ENCODE assay signal across 8 mouse cellular contexts in genomic region chr9:65100991-65101685, GRCm38 (mm10). TPM values are rescaled to one million over a fixed set of nuclear protein-coding genes. Genes with fewer than 3 reads are reported as not detected.
DNase-seq lines count a peak whose midpoint lies in the region; ATAC-seq and TF ChIP-seq lines count a peak whose summit lies in the region.

Gene Igdcc4 (plus strand): TSS chr9:65101486.

- no peak for DNase-seq in kidney, adult 2 months
- no peak for DNase-seq in kidney, adult 8-10 months
- peak; percentile 60 for DNase-seq in MN1 (ENCODE audit: low spot score)
- peak; percentile 44 to 58 for DNase-seq in gastrocnemius, postnatal 4 days (ENCODE audit: low spot score in 2 of 2)
- peak in 1 of 2 experiments; percentile 38 for DNase-seq in layer of hippocampus, postnatal 25 days (ENCODE audit: extremely low spot score in 1 of 2, low spot score in 1 of 2)

- peak; percentile 23; the same call in 1 of the 2 replicates for ATAC-seq in midbrain, embryonic 16.5 days
- no peak for ATAC-seq in megakaryocyte-erythroid progenitor cell, adult 5-6 weeks (replicated peaks; ENCODE audit: low FRiP score, low TSS enrichment, poor library complexity, severe bottlenecking)

- no peaks in the 10 kb centered on the region for H3K9me3 ChIP-seq in midbrain, embryonic 16.5 days (replicated peaks; ENCODE audit: control insufficient read depth, low read length, poor library complexity, severe bottlenecking)

- H3K4me2 ChIP-seq in midbrain, embryonic 16.5 days (ENCODE audit: low read length) = peak within 1 kb of the TSS; percentile 94

- H3K27me3 ChIP-seq in kidney, adult 2 months (replicated peaks; ENCODE audit: control insufficient read depth, insufficient read depth, low read length) = peaks cover 1% of the 10 kb centered on the region
- no peaks in the 10 kb centered on the region for H3K27me3 ChIP-seq in midbrain, embryonic 16.5 days (ENCODE audit: control insufficient read depth, insufficient read depth, low read depth, low read length)

- H3K4me1 ChIP-seq in kidney, adult 2 months (ENCODE audit: control insufficient read depth, insufficient read depth, low read length) = 0 out of 2 replicates have a peak, but pooled peaks cover 3% of the 10 kb centered on the region
- no peaks in the 10 kb centered on the region for H3K4me1 ChIP-seq in cortical plate, adult 2 months (ENCODE audit: control insufficient read depth, insufficient read depth, low read length)
- H3K4me1 ChIP-seq in midbrain, embryonic 16.5 days (ENCODE audit: control insufficient read depth, insufficient read depth, low read length) = peaks cover 15% of the 10 kb centered on the region

- TF ChIP-seq POLR2A in kidney, adult 2 months (IDR thresholded peaks at IDR 0.05; ENCODE audit: low read depth, low read length) = no peak
- no peak for TF ChIP-seq POLR2A in cortical plate, adult 2 months (IDR thresholded peaks at IDR 0.05; ENCODE audit: extremely low read depth, insufficient read depth, low read length)

- WGBS in kidney, adult 2 months = 6% methylated on average over 63 of the region's 76 CpGs
- WGBS in midbrain, embryonic 16.5 days = 1% methylated on average over 30 of the region's 76 CpGs

- no peak within 1 kb of the TSS for H3K27ac ChIP-seq in kidney, adult 2 months (ENCODE audit: insufficient read depth, low read depth, low read length)
- H3K27ac ChIP-seq in cortical plate, adult 2 months (ENCODE audit: insufficient read depth, low read length) = peak within 1 kb of the TSS; percentile 76
- peak within 1 kb of the TSS; percentile 90 for H3K27ac ChIP-seq in midbrain, embryonic 16.5 days (ENCODE audit: low read length)

- TF ChIP-seq CTCF in kidney, adult 2 months (conservative IDR thresholded peaks at IDR 0.05; ENCODE audit: insufficient read depth, insufficient read length, low read depth, low read length) = no peak
- TF ChIP-seq CTCF in cortical plate, adult 2 months (IDR thresholded peaks at IDR 0.05; ENCODE audit: extremely low read depth, insufficient read depth, low read length) = no peak

- peak within 1 kb of the TSS; percentile 94 for H3K9ac ChIP-seq in midbrain, embryonic 16.5 days (ENCODE audit: low read depth, low read length)

- H3K4me3 ChIP-seq in kidney, adult 2 months (ENCODE audit: insufficient read depth, low read depth, low read length) = peak within 1 kb of the TSS; percentile 40
- peak within 1 kb of the TSS; percentile 78 for H3K4me3 ChIP-seq in cortical plate, adult 2 months (ENCODE audit: insufficient read depth, low read length)
- peak within 1 kb of the TSS; percentile 85 for H3K4me3 ChIP-seq in midbrain, embryonic 16.5 days (ENCODE audit: low read depth, low read length)

- H3K36me3 ChIP-seq in kidney, adult 2 months (ENCODE audit: control insufficient read depth, insufficient read depth, low read length) = no peaks in the 10 kb centered on the region
- H3K36me3 ChIP-seq in midbrain, embryonic 16.5 days (ENCODE audit: control insufficient read depth, insufficient read depth, low read length) = no peaks in the 10 kb centered on the region

RNA-seq across cellular contexts. Expression of gene Igdcc4, which starts in this region (rescaled TPM):
- 0.57 and 0.83 TPM in 2 replicates for polyA plus RNA-seq in kidney, adult 2 months (2012; rRNA removed)
- polyA plus RNA-seq in cortical plate, adult 2 months (2012; rRNA removed) = 27.2 and 27.9 TPM in 2 replicates
- 100 to 1,000 TPM; 152 to 153 TPM for total RNA-seq in gastrocnemius, postnatal 4 days (2021)
- 10 to 100 TPM; 30.5 to 33.1 TPM for total RNA-seq in layer of hippocampus, postnatal 25 days (2021)
- 13.4 and 15.9 TPM in 2 replicates for polyA plus RNA-seq in midbrain, embryonic 16.5 days (2015; fragmentation: Nextera tagmentation; extraction: Ambion mirVana)
- total RNA-seq in megakaryocyte-erythroid progenitor cell, adult 5-6 weeks (2014; fragmentation: Nextera tagmentation) = 0.35 TPM in 1 of 2 replicates, not detected in the other
- 0.42 TPM in 1 of 2 replicates, not detected in the other for total RNA-seq in megakaryocyte-erythroid progenitor cell, adult 5-6 weeks (2017)

Comparison
In these comparisons a context has a peak if more than half of its experiments do, and no peak if none do; other contexts are left out.
1. RNA of gene Igdcc4 (total RNA-seq): 152 to 153 TPM in gastrocnemius, postnatal 4 days and 30.5 to 33.1 TPM in layer of hippocampus, postnatal 25 days; 0.35 to 0.42 TPM in megakaryocyte-erythroid progenitor cell, adult 5-6 weeks; every median in the first group is over 10 times any median in the second.
2. RNA of gene Igdcc4 (total RNA-seq): 152 to 153 TPM in gastrocnemius, postnatal 4 days; 30.5 to 33.1 TPM in layer of hippocampus, postnatal 25 days; every median in the first group is over 4 times any median in the second.
3. DNase-seq: peak in MN1 (single experiment) and gastrocnemius, postnatal 4 days (2 of 2); none in kidney, adult 2 months (single experiment) and kidney, adult 8-10 months (0 of 2).
4. Peak in every context shown above with its lines, with median percentiles within 50 percentile points of each other: H3K4me3 ChIP-seq.